Mouse (Mus musculus): ENCODE results near the gene Kif2c. TPM values are rescaled to one million over a fixed set of nuclear protein-coding genes. Genes with fewer than 3 reads are reported as not detected.

Gene Kif2c
- polyA plus RNA-seq, 2 experiments = 19.4 to 30.1 TPM

GRCm38 (mm10) chr4:117125348-117125909 is 57.0 kb downstream of the Kif2c start, which contains the start of gene Btbd19:
Btbd19 (minus strand) TSS chr4:117125725.
- no peak within 1 kb of the TSS for H3K4me3 ChIP-seq (ENCODE audit: insufficient read depth in 1 of 2, low read depth in 2 of 2, low read length in 2 of 2)
- no peak for DNase-seq (ENCODE audit: low read depth in 3 of 3, low spot score in 3 of 3)
- no peak for ATAC-seq (ENCODE audit: insufficient read depth)
- H3K9ac ChIP-seq (replicated peaks) = no peak within 1 kb of the TSS
- no peaks in the 10 kb centered on the region for H3K9me3 ChIP-seq (ENCODE audit: control insufficient read depth, low read length)
- peak within 1 kb of the TSS; percentile 32; the same call in 1 of the 2 replicates for H3K4me2 ChIP-seq (ENCODE audit: low read depth)
- no peak within 1 kb of the TSS; the same call in 1 of the 2 replicates for H3K27ac ChIP-seq
- peaks cover 14 to 24% of the 10 kb centered on the region in 2 experiments for H3K4me1 ChIP-seq (replicated peaks; ENCODE audit: control insufficient read depth in 2 of 2, insufficient read depth in 2 of 2, low read length in 1 of 2)
- H3K27me3 ChIP-seq (ENCODE audit: control insufficient read depth, insufficient read depth, low read length) = no peaks in the 10 kb centered on the region
- WGBS (ENCODE audit: insufficient replicate concordance) = 35% methylated on average over 8 of the region's 8 CpGs
- TF ChIP-seq EP300 (IDR thresholded peaks at IDR 0.05; ENCODE audit: low read depth) = no peak
- no peak for TF ChIP-seq CTCF (IDR thresholded peaks at IDR 0.05; ENCODE audit: low read depth)
- no peaks in the 10 kb centered on the region for H3K36me3 ChIP-seq (replicated peaks; ENCODE audit: control insufficient read depth, insufficient read depth, low read depth)

DNA sequence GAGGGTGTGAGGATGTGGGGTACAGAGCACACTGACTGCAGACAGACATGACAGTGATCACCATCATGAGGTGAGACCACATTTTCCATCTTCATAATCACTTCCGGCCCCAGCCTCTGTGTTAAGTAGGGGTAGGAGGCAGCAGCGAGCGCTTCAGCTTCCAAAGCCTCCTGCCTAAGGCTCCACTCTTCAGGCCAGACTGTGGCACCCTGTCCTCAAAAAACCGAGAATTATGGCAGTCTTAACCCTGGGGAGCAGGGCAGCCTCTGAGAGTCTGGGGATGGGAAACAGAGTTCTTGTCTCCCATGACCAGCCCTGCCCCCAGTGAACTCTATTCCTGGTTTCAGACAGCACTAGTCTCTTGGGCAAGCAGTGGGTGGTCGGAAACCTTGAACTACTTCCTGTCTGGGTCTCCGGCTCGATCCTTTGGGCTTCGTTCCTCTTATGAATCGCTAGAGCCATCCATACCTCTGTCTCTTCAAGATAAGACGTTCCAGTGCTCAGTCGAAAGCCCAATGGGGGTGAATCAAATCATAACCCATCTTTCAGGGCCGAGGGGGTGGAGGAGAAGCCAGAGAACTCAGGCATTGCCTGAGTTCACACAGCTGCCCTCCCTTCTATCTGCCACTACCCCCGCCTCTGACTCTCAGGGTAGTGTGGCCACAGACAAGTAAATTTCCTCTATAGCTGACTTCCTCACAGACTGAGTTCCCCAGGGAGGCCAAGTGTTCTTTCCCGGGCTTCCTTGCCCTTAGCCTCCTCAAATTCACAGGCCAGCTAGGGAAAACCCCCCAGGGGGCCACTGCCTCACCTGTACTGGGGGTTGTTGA is 57.7 kb downstream of the Kif2c start:
- no peaks in the 10 kb centered on the region for H3K27me3 ChIP-seq (ENCODE audit: control insufficient read depth, insufficient read depth, low read length)
- H3K9me3 ChIP-seq (ENCODE audit: control insufficient read depth, low read length) = no peaks in the 10 kb centered on the region
- H3K9ac ChIP-seq (replicated peaks) = no peak overlapping the region
- no peak overlapping the region for H3K4me3 ChIP-seq (ENCODE audit: insufficient read depth in 1 of 2, low read depth in 2 of 2, low read length in 2 of 2)
- 9% methylated on average over 14 of the region's 14 CpGs for WGBS (ENCODE audit: insufficient replicate concordance)
- peak; percentile 12; the same call in 1 of the 2 replicates for TF ChIP-seq EP300 (IDR thresholded peaks at IDR 0.05; ENCODE audit: low read depth)
- no peak for TF ChIP-seq CTCF (IDR thresholded peaks at IDR 0.05; ENCODE audit: low read depth)
- no peak for ATAC-seq (ENCODE audit: insufficient read depth)
- peak in 1 of 3 experiments; percentile 29 for DNase-seq (ENCODE audit: low read depth in 3 of 3, low spot score in 3 of 3)
- peak overlapping the region; percentile 32; the same call in 1 of the 2 replicates for H3K4me2 ChIP-seq (ENCODE audit: low read depth)
- peaks cover 18 to 28% of the 10 kb centered on the region in 2 experiments for H3K4me1 ChIP-seq (replicated peaks; ENCODE audit: control insufficient read depth in 2 of 2, insufficient read depth in 2 of 2, low read length in 1 of 2)
- H3K27ac ChIP-seq = no peak overlapping the region; the same call in 1 of the 2 replicates
- no peaks in the 10 kb centered on the region for H3K36me3 ChIP-seq (replicated peaks; ENCODE audit: control insufficient read depth, insufficient read depth, low read depth)

- ATAC-seq (ENCODE audit: insufficient read depth) (no peak), DNase-seq (ENCODE audit: low read depth in 3 of 3, low spot score in 3 of 3) (no peak)
- Histone ChIP-seq H3K9me3 (ENCODE audit: control insufficient read depth, low read length) (no peaks in the 10 kb centered on the region), H3K9ac (replicated peaks) (no peak overlapping the region), H3K4me2 (ENCODE audit: low read depth) (no peak overlapping the region; the same call in 1 of the 2 replicates), H3K36me3 (replicated peaks; ENCODE audit: control insufficient read depth, insufficient read depth, low read depth) (no peaks in the 10 kb centered on the region), H3K27me3 (ENCODE audit: control insufficient read depth, insufficient read depth, low read length) (no peaks in the 10 kb centered on the region), H3K4me3 (ENCODE audit: insufficient read depth in 1 of 2, low read depth in 2 of 2, low read length in 2 of 2) (no peak overlapping the region), H3K27ac (no peak overlapping the region), H3K4me1 (replicated peaks; ENCODE audit: control insufficient read depth in 2 of 2, insufficient read depth in 2 of 2, low read length in 1 of 2) (peaks cover 20 to 31% of the 10 kb centered on the region in 2 experiments)
- WGBS (ENCODE audit: insufficient replicate concordance) = 39% methylated on average over 3 of the region's 3 CpGs
- no peak for TF ChIP-seq EP300 (IDR thresholded peaks at IDR 0.05; ENCODE audit: low read depth)
These were observed 58.3 kb downstream of the Kif2c start for GRCm38 (mm10) chr4:117124218-117124517.

DNA sequence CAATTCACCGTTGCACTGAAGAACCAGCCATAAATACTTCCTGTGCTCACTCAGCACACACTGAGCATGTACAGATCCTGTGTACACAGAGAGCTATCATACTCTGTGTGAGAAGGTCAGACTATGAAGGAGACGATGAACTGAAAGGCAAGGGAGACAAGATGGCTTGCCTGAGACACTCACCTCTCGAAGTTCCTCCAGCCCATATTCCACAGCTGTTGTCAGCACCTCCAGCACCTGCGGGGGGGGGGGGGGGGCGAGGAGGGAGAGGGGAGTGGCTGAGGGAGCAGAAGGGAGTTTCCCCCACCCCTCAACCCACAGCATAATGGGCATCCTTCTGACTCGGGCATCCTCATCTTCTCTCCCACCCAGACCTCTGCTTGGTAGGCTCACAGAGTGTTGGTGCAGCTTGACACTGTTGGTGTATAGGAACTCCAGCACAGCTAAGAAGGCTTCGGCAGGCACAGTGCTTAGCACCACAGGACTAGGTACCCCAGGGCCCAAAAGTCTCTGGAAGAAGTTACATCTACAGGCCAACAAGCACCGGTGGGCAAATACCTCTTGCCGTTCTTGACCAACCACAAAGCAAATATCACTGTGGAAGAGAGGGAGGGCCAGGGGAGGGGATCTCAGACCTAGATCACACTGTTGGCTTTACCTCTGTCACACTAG is 58.8 kb downstream of the Kif2c start:
- no peaks in the 10 kb centered on the region for H3K27me3 ChIP-seq (ENCODE audit: control insufficient read depth, insufficient read depth, low read length)
- no peaks in the 10 kb centered on the region for H3K36me3 ChIP-seq (replicated peaks; ENCODE audit: control insufficient read depth, insufficient read depth, low read depth)
- ATAC-seq (ENCODE audit: insufficient read depth) (no peak), DNase-seq (ENCODE audit: low read depth in 3 of 3, low spot score in 3 of 3) (no peak)
- 55% methylated on average over 9 of the region's 9 CpGs for WGBS (ENCODE audit: insufficient replicate concordance)
- H3K4me2 ChIP-seq (ENCODE audit: low read depth) = no peak overlapping the region
- no peak for TF ChIP-seq EP300 (IDR thresholded peaks at IDR 0.05; ENCODE audit: low read depth)
- no peak for TF ChIP-seq CTCF (IDR thresholded peaks at IDR 0.05; ENCODE audit: low read depth)
- no peak overlapping the region for H3K4me3 ChIP-seq (ENCODE audit: insufficient read depth in 1 of 2, low read depth in 2 of 2, low read length in 2 of 2)
- H3K4me1 ChIP-seq (replicated peaks; ENCODE audit: control insufficient read depth in 2 of 2, insufficient read depth in 2 of 2, low read length in 1 of 2) = peaks cover 20 to 31% of the 10 kb centered on the region in 2 experiments
- H3K27ac ChIP-seq = no peak overlapping the region
- no peaks in the 10 kb centered on the region for H3K9me3 ChIP-seq (ENCODE audit: control insufficient read depth, low read length)
- H3K9ac ChIP-seq (replicated peaks) = no peak overlapping the region

GRCm38 (mm10) chr4:117122209-117122608 is 60.2 kb downstream of the Kif2c start:
- TF ChIP-seq EP300 (IDR thresholded peaks at IDR 0.05; ENCODE audit: low read depth) (no peak), CTCF (IDR thresholded peaks at IDR 0.05; ENCODE audit: low read depth) (no peak)
- Histone ChIP-seq H3K9ac (replicated peaks) (no peak overlapping the region), H3K4me3 (ENCODE audit: insufficient read depth in 1 of 2, low read depth in 2 of 2, low read length in 2 of 2) (no peak overlapping the region), H3K27me3 (ENCODE audit: control insufficient read depth, insufficient read depth, low read length) (no peaks in the 10 kb centered on the region), H3K27ac (no peak overlapping the region), H3K36me3 (replicated peaks; ENCODE audit: control insufficient read depth, insufficient read depth, low read depth) (no peaks in the 10 kb centered on the region), H3K9me3 (ENCODE audit: control insufficient read depth, low read length) (no peaks in the 10 kb centered on the region), H3K4me1 (replicated peaks; ENCODE audit: control insufficient read depth in 2 of 2, insufficient read depth in 2 of 2, low read length in 1 of 2) (peaks cover 20 to 29% of the 10 kb centered on the region in 2 experiments), H3K4me2 (ENCODE audit: low read depth) (no peak overlapping the region)
- 73% methylated on average over 4 of the region's 4 CpGs for WGBS (ENCODE audit: insufficient replicate concordance)
- ATAC-seq (ENCODE audit: insufficient read depth) (no peak), DNase-seq (ENCODE audit: low read depth in 3 of 3, low spot score in 3 of 3) (no peak)
